Mouse (Mus musculus): Measurements from ENCODE around the gene Adprm.

Gene Adprm

DNA sequence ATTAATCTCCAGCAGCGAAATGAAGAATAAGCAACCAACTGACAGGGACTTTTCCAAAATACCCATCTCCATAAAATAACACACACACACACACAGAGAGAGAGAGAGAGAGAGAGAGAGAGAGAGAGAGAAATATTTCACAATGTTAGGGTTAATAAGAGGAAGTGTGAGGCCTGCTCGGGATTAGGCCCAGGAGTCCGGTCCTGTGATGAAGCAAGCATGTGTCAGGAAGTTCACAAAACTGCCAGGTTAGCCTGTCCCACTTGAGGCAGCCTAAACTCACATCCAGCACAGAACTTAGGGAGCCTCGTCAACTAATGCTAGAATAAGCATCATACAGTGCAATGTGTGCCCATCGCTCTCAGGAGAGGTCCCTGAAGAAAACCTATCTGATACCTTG lies 5.2 kb downstream of the Adprm start:
- ChIA-PET POLR2A (interaction anchor here in 3 of 4 experiments (0.6 to 1.9 kb wide), 6 partner anchors 7 to 128 kb away, joined by 3 to 9 read pairs (median 4); no protein-coding TSS in a partner anchor), CTCF (interaction anchor here in 3 of 4 experiments (0.8 to 2.0 kb wide), 3 partner anchors 8 to 65 kb away, joined by 3 to 8 read pairs (median 4); no protein-coding TSS in a partner anchor)

DNA sequence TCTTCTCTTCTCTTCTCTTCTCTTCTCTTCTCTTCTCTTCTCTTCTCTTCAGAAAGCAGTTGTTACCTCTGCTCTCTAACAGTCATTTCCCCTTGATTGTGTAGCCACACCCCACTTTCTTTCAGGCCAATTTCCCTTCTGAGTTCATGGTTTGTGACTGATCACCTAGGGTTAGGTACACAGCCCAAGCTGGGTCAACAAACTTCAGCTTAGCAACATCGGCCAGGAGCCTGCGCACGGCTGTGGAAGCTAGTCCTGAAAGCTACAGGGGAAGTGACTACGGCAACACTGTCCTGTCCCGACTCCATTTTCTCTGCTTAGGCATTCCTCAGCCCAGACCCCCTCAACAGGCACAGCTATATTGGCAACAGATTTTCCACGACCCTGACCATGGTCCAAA lies 7.4 kb downstream of the Adprm start:
- ChIA-PET POLR2A (interaction anchor here in 2 of 4 experiments (1.2 to 10.0 kb wide), 6 partner anchors 9 to 125 kb away, joined by 3 to 68 read pairs (median 14); partner anchors contain the start of genes Tmem220 (in 2 of the 2), Adprm (in 1 of the 2) and Sco1 (in 1 of the 2)), CTCF (interaction anchor here in 1 of 4 experiments (1.5 to 1.7 kb wide), 2 partner anchors 8 to 65 kb away, joined by 3 to 6 read pairs; partner anchors contain the start of genes Adprm and Sco1)

- POLR2A ChIA-PET: interaction anchor here (0.9 to 10.0 kb wide), 24 partner anchors 9 to 131 kb away, joined by 3 to 68 read pairs (median 4); partner anchors contain the start of genes Adprm (in 4 of the 4), Sco1 (in 4 of the 4), Tmem220 (in 2 of the 4) and Pirt (in 1 of the 4)
- CTCF ChIA-PET: interaction anchor here (0.6 to 2.0 kb wide), 21 partner anchors 9 to 302 kb away, joined by 3 to 8 read pairs (median 3); partner anchors contain the start of genes Adprm (in 3 of the 4) and Sco1 (in 3 of the 4)
Observed at GRCm38 (mm10) chr11:67043007-67043406, 9.4 kb downstream of the Adprm start.

GRCm38 (mm10) chr11:67040483-67040882 lies 11.9 kb downstream of the Adprm start:
- CTCF ChIA-PET: interaction anchor here in 3 of 4 experiments (0.6 to 2.1 kb wide), 9 partner anchors 8 to 333 kb away, joined by 3 to 10 read pairs (median 6); no protein-coding TSS in a partner anchor
- POLR2A ChIA-PET: interaction anchor here in 2 of 4 experiments (0.7 to 10.0 kb wide), 8 partner anchors 8 to 134 kb away, joined by 3 to 68 read pairs (median 12); partner anchors contain the start of genes Adprm (in 2 of the 2), Sco1 (in 2 of the 2) and Tmem220 (in 1 of the 2)

GRCm38 (mm10) chr11:67039799-67040198 lies 12.6 kb downstream of the Adprm start:
- ChIA-PET POLR2A (interaction anchor here (0.7 to 10.0 kb wide), 14 partner anchors 8 to 134 kb away, joined by 3 to 68 read pairs (median 5); partner anchors contain the start of genes Adprm (in 3 of the 4), Sco1 (in 3 of the 4) and Tmem220 (in 1 of the 4)), CTCF (interaction anchor here (0.5 to 3.2 kb wide), 24 partner anchors 8 to 527 kb away, joined by 3 to 12 read pairs (median 4); partner anchors contain the start of genes Adprm (in 2 of the 4) and Sco1 (in 2 of the 4))

- CTCF ChIA-PET: interaction anchor here in 1 of 4 experiments (3.2 kb wide), 1 partner anchor 16 kb away, joined by 12 read pairs; the partner anchor contains the start of genes Adprm and Sco1
Observed at GRCm38 (mm10) chr11:67036892-67037291, 15.5 kb downstream of the Adprm start.

DNA sequence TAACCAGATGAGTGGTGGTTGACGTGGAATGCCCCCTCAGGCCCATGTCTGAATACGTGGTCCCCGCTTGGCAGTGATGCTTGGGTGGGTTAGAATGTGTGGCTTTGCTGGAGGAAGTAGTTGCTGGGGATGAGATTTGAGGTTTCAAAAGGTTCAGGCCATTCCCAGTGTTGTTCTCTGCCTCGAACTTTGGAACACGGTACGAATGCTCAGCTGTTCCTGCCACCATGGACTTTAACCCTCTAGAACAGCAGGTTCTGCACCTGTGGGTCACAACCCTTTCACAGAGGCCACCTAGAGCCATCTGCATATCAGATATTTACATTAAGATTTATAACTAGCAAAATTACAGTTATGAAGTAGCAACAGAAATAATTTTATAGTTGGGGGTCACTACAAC lies 16.2 kb downstream of the Adprm start:
- ChIA-PET POLR2A (interaction anchor here in 1 of 4 experiments (1.0 to 1.3 kb wide), 2 partner anchors 11 to 13 kb away, joined by 3 read pairs; no protein-coding TSS in a partner anchor), CTCF (no interaction called here)

More at GRCm38 (mm10) chr11:67036892-67037291, 15.5 kb downstream of the Adprm start:
- POLR2A ChIA-PET: interaction anchor here in 1 of 4 experiments (10.0 kb wide), 1 partner anchor 12 kb away, joined by 68 read pairs; the partner anchor contains the start of gene Tmem220

DNA sequence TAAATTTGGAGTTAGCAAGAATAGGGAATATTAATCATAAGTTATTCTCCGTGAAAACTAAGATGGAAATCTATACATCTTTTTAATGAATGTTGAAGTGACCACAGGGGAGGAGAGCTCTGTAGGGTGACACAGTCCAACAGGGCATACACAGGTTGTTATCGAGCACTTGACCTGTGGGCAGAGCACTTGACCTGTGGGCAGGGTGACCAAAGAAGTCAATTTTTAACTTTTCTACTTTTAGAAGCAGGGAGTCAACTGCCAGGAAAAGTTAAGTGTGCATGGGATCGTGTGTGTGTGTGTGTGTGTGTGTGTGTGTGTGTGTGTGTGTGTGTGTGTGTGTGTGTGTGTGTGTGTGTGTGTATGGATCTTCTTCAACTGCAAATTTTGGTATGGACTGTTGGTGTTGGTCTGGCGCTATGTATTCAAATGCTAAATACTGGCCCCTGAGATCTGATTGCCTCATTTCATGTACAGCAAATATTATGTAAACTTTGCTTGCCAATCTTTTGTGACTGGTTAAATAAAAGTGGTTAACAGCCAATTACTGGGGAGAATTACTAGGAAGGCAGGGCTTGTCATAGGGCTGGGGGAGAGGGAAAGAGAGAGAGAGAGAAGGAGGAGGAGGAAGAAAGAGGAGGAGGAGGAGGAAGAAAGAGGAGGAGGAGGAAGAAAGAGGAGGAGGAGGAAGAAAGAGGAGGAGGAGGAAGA lies 17.5 kb downstream of the Adprm start:
- POLR2A ChIA-PET: interaction anchor here in 1 of 4 experiments (0.6 to 1.8 kb wide), 4 partner anchors 10 to 17 kb away, joined by 3 to 5 read pairs (median 3); no protein-coding TSS in a partner anchor

GRCm38 (mm10) chr11:67031603-67031915 lies 20.8 kb downstream of the Adprm start:
- ChIA-PET POLR2A (interaction anchor here in 2 of 4 experiments (0.5 to 1.9 kb wide), 7 partner anchors 8 to 73 kb away, joined by 3 to 13 read pairs (median 3); no protein-coding TSS in a partner anchor), CTCF (interaction anchor here in 3 of 4 experiments (0.5 to 2.0 kb wide), 16 partner anchors 8 to 1719 kb away, joined by 3 to 10 read pairs (median 3); partner anchors contain the start of genes Adprm (in 1 of the 3) and Sco1 (in 1 of the 3))

More for the DNA sequence above, 17.5 kb downstream of the Adprm start:
- CTCF ChIA-PET: no interaction called here

DNA sequence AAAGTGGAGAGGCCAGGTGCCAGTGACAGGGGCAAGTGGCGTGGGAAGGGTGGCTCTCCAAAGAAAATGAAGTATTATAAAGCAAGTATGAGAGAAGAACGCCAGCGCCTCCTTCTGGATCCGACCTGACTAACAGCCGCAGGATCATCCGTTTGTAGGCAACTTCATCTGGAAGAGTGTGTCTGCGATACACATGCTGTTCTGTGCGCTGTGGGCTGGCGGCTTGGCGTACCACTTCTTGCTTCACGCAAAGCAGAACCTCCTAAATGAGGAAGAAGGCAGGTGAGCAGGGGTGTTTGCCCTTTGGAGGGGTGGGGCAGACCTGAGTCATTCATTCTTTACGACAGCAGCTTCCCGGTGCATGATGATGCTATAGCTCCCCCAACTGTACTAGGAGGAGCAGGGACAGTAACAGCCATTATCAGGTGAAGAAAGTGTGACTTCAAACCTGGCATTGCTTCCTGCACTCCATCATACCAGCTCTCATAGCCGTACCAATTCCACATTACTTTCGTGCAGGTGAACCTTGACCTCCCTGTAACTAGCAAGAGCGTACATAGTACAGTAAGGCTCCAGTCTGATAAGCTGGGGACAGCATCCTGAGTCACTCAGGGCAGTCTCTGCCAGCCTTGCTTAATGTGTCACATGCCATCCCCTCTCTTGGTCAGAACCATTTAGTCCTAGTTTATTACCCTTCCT lies 21.3 kb downstream of the Adprm start:
- POLR2A ChIA-PET: interaction anchor here in 3 of 4 experiments (0.6 to 3.1 kb wide), 9 partner anchors 9 to 62 kb away, joined by 3 to 13 read pairs (median 4); partner anchors contain the start of genes Adprm (in 1 of the 3) and Sco1 (in 1 of the 3)
- CTCF ChIA-PET: interaction anchor here (0.5 to 2.0 kb wide), 16 partner anchors 9 to 436 kb away, joined by 3 to 10 read pairs (median 3); partner anchors contain the start of genes Adprm (in 1 of the 4) and Sco1 (in 1 of the 4)

DNA sequence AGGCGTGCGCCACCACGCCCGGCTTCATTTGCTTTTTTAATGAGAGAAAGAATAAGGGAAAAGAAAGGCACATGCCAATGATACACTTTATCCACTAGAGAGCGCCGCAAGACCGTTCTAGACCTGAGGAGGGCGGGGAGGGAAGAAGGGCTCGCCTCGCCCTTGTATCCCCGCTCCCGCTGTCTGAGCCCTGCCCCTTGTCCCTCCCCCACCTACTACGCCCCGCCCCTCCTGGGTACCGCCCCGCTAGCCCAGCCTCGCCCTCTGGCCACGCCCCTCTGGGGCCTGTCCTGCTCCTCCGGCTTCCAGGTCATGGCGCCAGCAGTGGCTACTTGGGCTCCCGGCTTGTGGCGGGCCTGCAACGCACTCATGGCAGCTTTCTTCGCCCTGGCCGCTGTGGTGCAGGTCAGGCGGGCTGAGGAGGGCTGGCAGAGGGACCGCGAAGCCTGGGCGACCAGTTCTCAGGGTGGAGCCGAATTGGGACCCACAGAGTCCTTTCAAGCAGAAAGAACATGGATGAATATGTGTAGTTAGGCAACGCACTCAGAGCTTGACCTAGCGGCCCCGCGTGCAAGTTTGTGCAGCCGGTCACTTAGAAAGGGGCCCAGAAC lies 27.4 kb downstream of the Adprm start, which contains the start of gene Tmem220:
Gene Tmem220 (plus strand): TSS at position 288 of the 611 bp plus-strand sequence.
- ChIA-PET CTCF (interaction anchor here (0.6 to 3.3 kb wide), 28 partner anchors 7 to 289 kb away, joined by 3 to 24 read pairs (median 5); partner anchors contain the start of genes Adprm (in 2 of the 4) and Sco1 (in 2 of the 4)), POLR2A (interaction anchor here in 3 of 4 experiments (0.7 to 9.0 kb wide), 22 partner anchors 13 to 1204 kb away, joined by 3 to 80 read pairs (median 4); partner anchors contain the start of genes Adprm (in 1 of the 3), Pirt (in 1 of the 3) and Sco1 (in 1 of the 3))

GRCm38 (mm10) chr11:67023802-67024340 lies 28.5 kb downstream of the Adprm start:
- ChIA-PET CTCF (interaction anchor here (0.5 to 3.3 kb wide), 46 partner anchors 10 to 856 kb away, joined by 3 to 24 read pairs (median 4); partner anchors contain the start of genes Adprm (in 2 of the 4), Sco1 (in 2 of the 4), Dnah9 (in 1 of the 4) and Myh3 (in 1 of the 4)), POLR2A (interaction anchor here (0.6 to 9.0 kb wide), 39 partner anchors 10 to 1203 kb away, joined by 3 to 80 read pairs (median 4); partner anchors contain the start of genes Pirt (in 3 of the 4), Adprm (in 2 of the 4) and Sco1 (in 2 of the 4))

DNA sequence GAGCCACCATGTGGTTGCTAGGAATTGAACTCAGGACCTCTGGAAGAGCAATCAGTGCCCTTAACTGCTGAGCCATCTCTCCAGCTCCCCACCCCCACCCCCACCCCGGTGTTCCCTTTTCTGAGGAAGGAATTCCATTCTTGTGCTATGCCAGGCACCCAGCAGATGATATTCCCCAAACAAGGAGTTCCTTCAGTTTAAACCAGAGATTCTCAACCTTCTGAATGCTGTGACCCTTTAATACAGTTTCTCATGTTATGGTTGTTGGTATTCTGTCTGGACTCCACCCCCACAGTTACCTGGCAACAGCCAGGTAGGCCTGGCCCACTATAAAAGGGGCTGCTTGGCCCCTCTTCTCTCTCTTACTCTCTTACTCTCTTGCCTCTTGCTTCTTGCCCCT lies 29.2 kb downstream of the Adprm start:
- ChIA-PET CTCF (interaction anchor here (0.6 to 3.3 kb wide), 26 partner anchors 12 to 1202 kb away, joined by 3 to 24 read pairs (median 4); partner anchors contain the start of gene Pirt (in 1 of the 4)), POLR2A (interaction anchor here (0.8 to 9.0 kb wide), 29 partner anchors 9 to 1202 kb away, joined by 3 to 80 read pairs (median 4); partner anchors contain the start of genes Pirt (in 2 of the 4), Adprm (in 1 of the 4) and Sco1 (in 1 of the 4))

DNA sequence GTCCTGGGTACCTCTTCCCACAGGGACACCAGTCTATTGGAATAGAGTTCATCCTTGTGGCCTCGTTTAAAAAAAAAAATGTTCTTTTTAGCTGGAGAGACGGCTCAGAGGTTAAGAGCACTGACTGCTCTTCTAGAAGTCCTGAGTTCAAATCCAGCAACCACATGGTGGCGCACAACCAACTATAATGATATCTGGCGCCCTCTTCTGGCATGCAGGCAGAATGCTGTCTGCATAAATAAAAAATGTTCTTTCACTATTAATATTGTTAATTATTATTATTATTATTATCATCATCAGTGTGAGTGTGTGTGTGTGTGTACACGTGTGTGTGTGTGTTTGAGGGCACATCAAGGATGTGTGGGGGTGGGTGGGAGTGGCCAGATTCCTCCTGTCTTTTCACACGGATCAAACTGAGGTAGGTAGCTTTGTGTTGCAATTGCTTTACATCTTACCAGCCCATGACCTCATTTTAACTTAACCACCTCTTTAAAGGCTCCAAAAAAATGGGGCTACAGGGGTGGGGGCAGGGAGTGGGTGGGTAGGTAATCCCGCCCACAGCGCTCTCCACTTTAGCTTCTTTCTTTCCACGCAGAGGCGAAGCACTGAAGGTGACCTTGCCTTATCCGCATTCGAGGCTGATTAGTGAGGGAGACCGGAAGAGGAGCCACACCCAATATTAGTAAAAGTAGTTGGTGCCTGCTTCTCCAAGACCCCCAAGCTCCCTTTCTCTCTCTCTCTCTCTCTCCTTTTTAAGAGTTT lies 29.9 kb downstream of the Adprm start:
- ChIA-PET CTCF (interaction anchor here (0.6 to 2.9 kb wide), 31 partner anchors 17 to 1202 kb away, joined by 3 to 15 read pairs (median 4); partner anchors contain the start of gene Pirt (in 1 of the 4)), POLR2A (interaction anchor here (0.6 to 9.0 kb wide), 24 partner anchors 10 to 805 kb away, joined by 3 to 80 read pairs (median 4); partner anchors contain the start of genes Pirt (in 2 of the 4), Adprm (in 1 of the 4) and Sco1 (in 1 of the 4))

DNA sequence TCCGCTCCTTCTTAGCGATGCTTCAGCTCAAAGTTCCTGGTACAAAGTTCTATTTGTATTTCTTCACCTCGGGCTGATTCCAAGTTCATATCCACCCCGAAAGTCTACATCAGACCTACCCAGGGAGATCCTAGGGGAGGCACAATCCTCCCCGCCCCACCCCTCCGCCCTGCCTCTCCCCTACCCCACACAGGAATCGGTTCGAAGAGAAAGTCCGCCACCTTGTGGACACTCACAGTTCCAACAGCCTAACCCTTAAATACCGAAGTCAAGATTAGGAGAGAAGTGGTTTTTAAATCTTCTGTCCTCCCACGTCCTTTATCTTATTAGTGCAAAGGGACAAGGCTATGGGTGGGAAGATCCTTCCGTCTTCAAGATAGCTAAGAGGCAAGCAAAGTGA lies 31.4 kb downstream of the Adprm start:
- POLR2A ChIA-PET: interaction anchor here (0.6 to 9.0 kb wide), 27 partner anchors 9 to 121 kb away, joined by 3 to 80 read pairs (median 5); partner anchors contain the start of gene Pirt (in 2 of the 4)
- CTCF ChIA-PET: interaction anchor here (0.5 to 4.4 kb wide), 51 partner anchors 9 to 1201 kb away, joined by 3 to 35 read pairs (median 4); partner anchors contain the start of gene Pirt (in 4 of the 4)

All from embryonic stem cell, embryonic (primary cell).